Comparison of ENCODE assay signal across 22 mouse cellular contexts in genomic region chr15:7025194-7025593, GRCm38 (mm10).
"Had no signal": no experiment of that assay in that cellular context is flagged by ENCODE, and none has a peak within 500 bp of the region (broad histone marks: within the 10 kb centered on the region; RNA-seq: fewer than 3 reads in every experiment).

No protein-coding gene starts in this region.

- H3K36me3 ChIP-seq: heart, embryonic 10.5 days; heart, embryonic 12.5 days; hindbrain, embryonic 13.5 days; hindbrain, embryonic 15.5 days; limb, embryonic 10.5 days; limb, embryonic 12.5 days had no signal

- ATAC-seq: forebrain, postnatal 0 days; hindbrain, postnatal 0 days had no signal

- H3K9me3 ChIP-seq: heart, embryonic 10.5 days; hindbrain, embryonic 13.5 days; hindbrain, embryonic 15.5 days; limb, embryonic 10.5 days; limb, embryonic 12.5 days had no signal

- H3K27me3 ChIP-seq: heart, embryonic 12.5 days; hindbrain, embryonic 13.5 days; hindbrain, embryonic 15.5 days; limb, embryonic 12.5 days had no signal

- DNase-seq: forebrain, postnatal 0 days; gastrocnemius, postnatal 14 days; gastrocnemius, postnatal 36 days; heart, adult 18-20 months; heart, postnatal 14 days; heart, postnatal 36 days; kidney, adult 18-20 months; kidney, adult 8-10 months; kidney, postnatal 10 days; kidney, postnatal 25 days; kidney, postnatal 4 days; liver had no signal

- H3K9ac ChIP-seq: forebrain, postnatal 0 days; heart, embryonic 12.5 days; hindbrain, embryonic 13.5 days; hindbrain, embryonic 15.5 days; limb, embryonic 12.5 days had no signal

- H3K27ac ChIP-seq: heart, embryonic 10.5 days; hindbrain, embryonic 13.5 days; hindbrain, embryonic 15.5 days; hindbrain, postnatal 0 days; layer of hippocampus, adult 2 months; left cerebral cortex, adult 2 months; limb, embryonic 10.5 days; limb, embryonic 12.5 days had no signal

- H3K4me1 ChIP-seq: hindbrain, embryonic 13.5 days; hindbrain, embryonic 15.5 days had no signal

- H3K4me2 ChIP-seq: heart, embryonic 12.5 days; hindbrain, embryonic 13.5 days; hindbrain, embryonic 15.5 days; limb, embryonic 12.5 days; liver, embryonic 11.5 days had no signal

- H3K4me3 ChIP-seq: heart, embryonic 10.5 days; heart, embryonic 12.5 days; hindbrain, embryonic 13.5 days; hindbrain, embryonic 15.5 days; layer of hippocampus, adult 2 months; left cerebral cortex, adult 2 months; limb, embryonic 10.5 days; limb, embryonic 12.5 days had no signal
